Mouse (Mus musculus) C2C12 (cell line): ENCODE data around the gene Zfp607b. TPM values are rescaled to one million over a fixed set of nuclear protein-coding genes. Genes with fewer than 3 reads are reported as not detected.

Experiments used
- H3K27me3 ChIP-seq: one replicate; pipeline ENCODE4 v1.6.1; 2011; ENCODE audit not compliant: control insufficient read depth, insufficient read depth, insufficient read length
- H3K36me3 ChIP-seq: one replicate; pipeline ENCODE4 v1.6.1; 2011; ENCODE audit not compliant: control insufficient read depth, insufficient read depth
- H3K4me3 ChIP-seq: one replicate; pipeline ENCODE4 v1.5.1; 2011; ENCODE audit warnings: mild to moderate bottlenecking, control low read depth; ENCODE audit not compliant: poor library complexity, insufficient read depth, severe bottlenecking
- H3K79me2 ChIP-seq: one replicate; pipeline ENCODE4 v1.6.1; 2011; ENCODE audit not compliant: control insufficient read depth, insufficient read depth
- H3K79me3 ChIP-seq: one replicate; pipeline ENCODE4 v1.6.1; 2011; ENCODE audit warnings: low read depth, control low read depth
- H3ac ChIP-seq: one replicate; pipeline ENCODE3; 2011; ENCODE audit warnings: low read depth; ENCODE audit not compliant: control insufficient read depth, insufficient read length
- CEBPB ChIP-seq: IDR thresholded peaks from one replicate; pipeline ENCODE4 v1.6.1; 2011; ENCODE audit warnings: low read depth, mild to moderate bottlenecking, control low read depth, moderate library complexity
- CTCF ChIP-seq: IDR thresholded peaks from one replicate; pipeline ENCODE4 v1.5.1; 2011; ENCODE audit not compliant: control insufficient read depth, insufficient read depth, insufficient read length
- FOSL1 ChIP-seq: IDR thresholded peaks from one replicate; pipeline ENCODE4 v1.8.0; 2011; ENCODE audit warnings: mild to moderate bottlenecking, low read length; ENCODE audit not compliant: poor library complexity, insufficient read depth, severe bottlenecking
- MAX ChIP-seq: IDR thresholded peaks from one replicate; pipeline ENCODE4 v1.6.1; 2011; ENCODE audit warnings: mild to moderate bottlenecking, control low read depth
- MYOD1 ChIP-seq: IDR thresholded peaks from one replicate; pipeline ENCODE4 v1.6.1; 2011; ENCODE audit warnings: low read depth; ENCODE audit not compliant: control insufficient read depth, insufficient read length
- MYOG ChIP-seq: IDR thresholded peaks from one replicate; pipeline ENCODE4 v1.6.1; 2011; ENCODE audit not compliant: control insufficient read depth, insufficient read length; ENCODE audit errors: extremely low read depth
- USF1 ChIP-seq: IDR thresholded peaks from one replicate; pipeline ENCODE4 v1.6.1; 2011; ENCODE audit warnings: low read depth, mild to moderate bottlenecking, control low read depth, moderate library complexity
- polyA plus RNA-seq: library from polyadenylated mRNA; unstranded; fragments of >200 nt; fragmentation: generic; extraction: Trizol; gene quantifications from one replicate; pipeline ENCODE4 v1.2.1, GENCODE M21; 2012; ENCODE audit warnings: missing spikeins

Gene Zfp607b
- polyA plus RNA-seq, 1 experiment, result 0.75 TPM

DNA sequence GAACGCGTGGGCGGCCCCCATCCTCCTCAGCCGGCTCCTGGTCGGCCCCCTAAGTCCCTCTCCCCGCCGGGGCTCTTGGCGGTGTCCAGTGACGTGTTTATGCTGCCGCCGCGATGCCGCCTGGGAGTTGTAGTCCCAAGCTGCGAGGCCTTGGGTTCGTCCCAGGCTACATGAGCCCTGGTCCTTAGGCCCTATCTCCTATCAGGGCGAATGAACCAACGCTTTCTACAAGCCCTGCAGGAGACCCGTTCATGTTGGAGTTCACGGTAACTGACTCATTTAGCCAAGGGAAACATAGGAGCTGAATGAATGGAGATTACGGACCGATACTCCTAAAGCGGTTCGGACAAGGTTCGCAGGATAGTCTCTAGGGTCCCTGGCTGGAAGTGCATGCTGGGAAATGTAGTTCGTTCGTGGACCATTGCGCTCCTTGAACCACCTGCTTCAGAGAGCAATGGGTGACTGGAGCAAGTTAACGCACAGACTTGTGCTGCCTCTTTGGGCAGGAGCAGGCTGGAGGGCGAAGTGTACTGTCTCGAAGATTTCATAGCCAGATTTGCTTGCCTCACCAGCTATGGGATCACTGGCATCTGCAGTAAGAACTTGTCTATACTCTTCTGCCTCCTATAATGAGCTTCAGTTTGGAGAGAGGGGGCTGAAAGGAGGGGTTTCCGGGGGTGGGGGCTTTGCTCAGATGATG lies 14.5 kb upstream of the Zfp607b start, which contains the start of gene Map3k10:
Gene Map3k10, minus strand, starts transcription at position 77 of the 700 bp plus-strand sequence.
- H3K4me3 ChIP-seq, result peak within 1 kb of the TSS; percentile 53
- peaks cover 2% of the 10 kb centered on the region for H3K79me3 ChIP-seq
- peak within 1 kb of the TSS; percentile 49 for H3ac ChIP-seq
- H3K79me2 ChIP-seq, result peaks cover 19% of the 10 kb centered on the region
- H3K36me3 ChIP-seq, result no peaks in the 10 kb centered on the region
- H3K27me3 ChIP-seq, result no peaks in the 10 kb centered on the region
- TF ChIP-seq MYOG (no peak), FOSL1 (no peak), CEBPB (no peak), MYOD1 (no peak), USF1 (no peak), MAX (no peak), CTCF (no peak)

DNA sequence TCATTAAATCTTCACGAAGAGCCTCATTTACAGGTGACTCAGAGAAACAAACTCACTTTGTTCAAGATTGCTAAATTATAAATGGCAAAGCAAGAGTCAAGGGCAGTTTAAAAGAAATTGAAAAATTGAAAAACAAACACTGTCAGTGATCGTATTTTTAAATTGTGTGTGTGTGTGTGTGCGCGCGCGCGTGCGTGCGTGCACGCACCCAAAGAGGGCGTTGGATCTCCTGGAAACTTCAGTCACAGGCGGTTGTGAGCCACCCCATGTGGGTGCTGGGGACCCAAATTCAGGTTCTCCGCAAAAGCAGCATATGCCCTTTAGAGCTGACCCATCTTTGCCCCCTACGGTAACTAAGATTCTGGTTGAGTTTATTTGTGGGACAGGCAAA lies 13.9 kb upstream of the Zfp607b start:
- no peaks in the 10 kb centered on the region for H3K36me3 ChIP-seq
- H3K4me3 ChIP-seq, result no peak overlapping the region
- H3K27me3 ChIP-seq, result no peaks in the 10 kb centered on the region
- H3K79me2 ChIP-seq, result peaks cover 19% of the 10 kb centered on the region
- H3K79me3 ChIP-seq, result peaks cover 2% of the 10 kb centered on the region
- no peak for TF ChIP-seq MYOD1
- TF ChIP-seq MYOG, result no peak
- no peak for TF ChIP-seq MAX
- no peak for TF ChIP-seq CEBPB
- no peak for TF ChIP-seq CTCF
- TF ChIP-seq USF1, result no peak
- TF ChIP-seq FOSL1, result no peak
- H3ac ChIP-seq, result no peak overlapping the region

DNA sequence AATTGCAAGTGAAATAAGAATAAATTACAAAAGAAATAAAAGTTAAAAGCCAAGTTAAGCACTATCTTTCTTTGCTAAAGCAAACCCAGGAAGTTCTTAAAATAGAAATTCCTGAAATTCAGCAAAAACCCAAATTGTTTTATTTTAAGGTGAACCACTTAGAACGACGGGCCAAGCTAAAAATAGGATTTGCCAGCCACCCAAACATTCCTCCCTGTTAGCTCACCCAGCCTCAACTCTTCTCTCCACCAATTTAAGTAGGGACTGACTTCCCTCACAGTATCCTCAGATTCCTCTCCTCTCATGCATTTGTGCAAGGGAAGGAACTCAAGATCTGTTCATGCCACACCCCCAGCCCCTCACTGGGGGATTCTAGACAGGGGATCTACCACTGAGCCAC lies 5.9 kb upstream of the Zfp607b start:
- TF ChIP-seq MYOD1 (no peak), USF1 (no peak), MYOG (no peak), MAX (no peak), CTCF (no peak), CEBPB (no peak), FOSL1 (no peak)
- Histone ChIP-seq H3ac (no peak overlapping the region), H3K79me2 (no peaks in the 10 kb centered on the region), H3K27me3 (no peaks in the 10 kb centered on the region), H3K36me3 (no peaks in the 10 kb centered on the region), H3K79me3 (no peaks in the 10 kb centered on the region), H3K4me3 (no peak overlapping the region)

- Histone ChIP-seq H3K4me3 (no peak overlapping the region), H3K79me2 (no peaks in the 10 kb centered on the region), H3K79me3 (no peaks in the 10 kb centered on the region), H3K36me3 (no peaks in the 10 kb centered on the region), H3K27me3 (no peaks in the 10 kb centered on the region), H3ac (no peak overlapping the region)
- TF ChIP-seq MYOD1 (no peak), FOSL1 (no peak), CEBPB (no peak), USF1 (no peak), CTCF (no peak), MYOG (no peak), MAX (no peak)
These were observed 3.9 kb upstream of the Zfp607b start for GRCm38 (mm10) chr7:27685220-27685619.

DNA sequence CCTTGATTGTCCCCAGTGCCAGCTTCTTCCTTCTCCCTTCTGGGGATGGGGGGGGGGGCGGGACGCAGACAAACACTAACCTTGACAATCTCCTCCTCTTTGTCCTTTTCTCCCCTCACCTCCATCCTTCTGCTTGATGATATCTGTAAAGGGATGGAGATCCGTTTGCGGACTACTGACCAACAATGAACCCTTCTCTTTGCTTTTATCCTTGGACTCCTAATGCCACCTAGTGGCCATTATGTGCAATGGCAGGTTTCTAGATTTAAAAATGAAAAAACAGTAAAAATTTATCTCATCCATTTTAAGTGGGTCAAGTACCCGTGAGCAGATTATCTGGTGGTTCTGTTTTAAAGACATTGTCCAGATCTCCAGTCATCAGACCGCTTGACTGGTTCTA lies 3.5 kb upstream of the Zfp607b start:
- Histone ChIP-seq H3K27me3 (no peaks in the 10 kb centered on the region), H3K36me3 (no peaks in the 10 kb centered on the region), H3ac (no peak overlapping the region), H3K4me3 (no peak overlapping the region), H3K79me3 (no peaks in the 10 kb centered on the region), H3K79me2 (no peaks in the 10 kb centered on the region)
- TF ChIP-seq MAX (no peak), FOSL1 (no peak), MYOD1 (no peak), MYOG (no peak), CTCF (no peak), CEBPB (no peak), USF1 (no peak)
